Mouse (Mus musculus) limb, embryonic 11.5 days (tissue): Measurements from ENCODE around the gene Fbh1. TPM values are rescaled to one million over a fixed set of nuclear protein-coding genes. Genes with fewer than 3 reads are reported as not detected.

ENCODE experiments used
- ATAC-seq: fragments of 200-750 bp; cut with Nextera tagmentation; 2 replicates; pipeline ENCODE4 v1.8.0; 2017; ENCODE audit warnings: low read depth; ENCODE audit not compliant: insufficient number of reproducible peaks, low FRiP score, low TSS enrichment
- DNase-seq: peaks from one replicate; pipeline ENCODE4 v3.0.0-alpha.2; 2015; ENCODE audit warnings: low spot score
- H3K27ac ChIP-seq: fragments of 300-500 bp; sonication (generic); replicated peaks from 2 replicates; pipeline ENCODE4 v1.5.1; 2014; ENCODE audit warnings: low read depth, mild to moderate bottlenecking, low read length
- H3K27me3 ChIP-seq: fragments of 300-500 bp; sonication (generic); 2 replicates; pipeline ENCODE4 v1.6.1; 2014; ENCODE audit warnings: mild to moderate bottlenecking, low read length, mixed read lengths; ENCODE audit not compliant: control insufficient read depth, insufficient read depth
- H3K36me3 ChIP-seq: fragments of 300-500 bp; sonication (generic); 2 replicates; pipeline ENCODE4 v1.6.1; 2014; ENCODE audit warnings: mild to moderate bottlenecking, low read length, moderate library complexity, mixed read lengths; ENCODE audit not compliant: control insufficient read depth, insufficient read depth
- H3K4me1 ChIP-seq: fragments of 300-500 bp; sonication (generic); 2 replicates; pipeline ENCODE4 v1.6.1; 2014; ENCODE audit warnings: low read length, mixed read lengths; ENCODE audit not compliant: control insufficient read depth, insufficient read depth
- H3K4me2 ChIP-seq: fragments of 300-500 bp; sonication (generic); 2 replicates; pipeline ENCODE4 v1.6.1; 2014; ENCODE audit warnings: low read depth, mild to moderate bottlenecking, moderate library complexity; ENCODE audit not compliant: severe bottlenecking
- H3K4me3 ChIP-seq: fragments of 300-500 bp; sonication (generic); 2 replicates; pipeline ENCODE4 v1.5.1; 2014; ENCODE audit warnings: low read depth, low read length
- H3K9ac ChIP-seq: fragments of 300-500 bp; sonication (generic); 2 replicates; pipeline ENCODE4 v1.6.1; 2014; ENCODE audit warnings: mild to moderate bottlenecking, low read length
- H3K9me3 ChIP-seq: fragments of 300-500 bp; sonication (generic); 2 replicates; pipeline ENCODE4 v1.6.1; 2016; ENCODE audit warnings: low read length; ENCODE audit not compliant: control insufficient read depth
- WGBS: fragments of 180-500 bp; shearing (Covaris S2); extraction: QIAGEN DNeasy Blood & Tissue Kit; methylation state at CpG from one replicate; pipeline ENCODE4 v1.1.7; 2014; 5-methylcytosine and 5-hydroxymethylcytosine counted together
- polyA plus RNA-seq: library from polyadenylated mRNA; unstranded; fragments of >200 nt; fragmentation: Nextera tagmentation; extraction: Ambion mirVana; gene quantifications from 2 replicates; pipeline ENCODE4 v1.2.1, GENCODE M21; 2014

Gene Fbh1
- polyA plus RNA-seq, 1 experiment from 2014 or later: 136 TPM

GRCm38 (mm10) chr2:11774426-11774825 is 3.0 kb downstream of the Fbh1 start:
- H3K9me3 ChIP-seq: no peaks in the 10 kb centered on the region
- H3K27me3 ChIP-seq: no peaks in the 10 kb centered on the region
- WGBS: 83% methylated on average over 10 of the region's 10 CpGs
- ATAC-seq (no peak), DNase-seq (no peak)
- no peaks in the 10 kb centered on the region for H3K36me3 ChIP-seq
- H3K4me3 ChIP-seq: no peak overlapping the region
- no peak overlapping the region for H3K9ac ChIP-seq
- H3K4me1 ChIP-seq: peaks cover 10% of the 10 kb centered on the region
- no peak overlapping the region for H3K4me2 ChIP-seq
- H3K27ac ChIP-seq: no peak overlapping the region

GRCm38 (mm10) chr2:11772401-11772800 is 5.0 kb downstream of the Fbh1 start:
- no peak for DNase-seq
- H3K9me3 ChIP-seq: no peaks in the 10 kb centered on the region
- WGBS: 81% methylated on average over 4 of the region's 4 CpGs
- H3K4me1 ChIP-seq: peaks cover 6% of the 10 kb centered on the region; the same call in 1 of the 2 replicates
- no peak overlapping the region for H3K27ac ChIP-seq
- H3K4me3 ChIP-seq: no peak overlapping the region
- H3K4me2 ChIP-seq: no peak overlapping the region
- H3K27me3 ChIP-seq: no peaks in the 10 kb centered on the region
- no peak for ATAC-seq
- peaks cover 2% of the 10 kb centered on the region; the same call in 1 of the 2 replicates for H3K36me3 ChIP-seq
- no peak overlapping the region for H3K9ac ChIP-seq

DNA sequence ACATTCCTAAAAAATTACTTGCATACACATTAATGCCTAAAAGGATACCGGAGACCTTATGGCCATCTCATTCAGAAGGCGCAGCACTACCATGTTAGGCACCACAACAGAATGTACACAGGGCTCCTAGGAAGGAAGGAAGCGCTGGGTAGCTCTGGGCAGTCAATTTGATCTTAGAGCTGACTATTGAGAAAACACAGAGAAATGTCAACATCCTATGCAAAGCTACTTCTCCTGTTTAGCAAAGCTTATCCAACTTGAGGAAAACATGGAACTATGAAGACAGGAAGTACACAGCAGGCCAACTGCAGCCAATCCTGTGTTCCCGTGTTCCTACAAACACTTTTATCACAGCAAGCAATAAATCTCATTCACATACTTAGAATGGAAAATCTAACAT is 5.7 kb downstream of the Fbh1 start:
- Histone ChIP-seq H3K4me3 (no peak overlapping the region), H3K4me1 (peaks cover 6% of the 10 kb centered on the region; the same call in 1 of the 2 replicates), H3K27me3 (no peaks in the 10 kb centered on the region), H3K36me3 (peaks cover 2% of the 10 kb centered on the region; the same call in 1 of the 2 replicates), H3K9ac (no peak overlapping the region), H3K9me3 (no peaks in the 10 kb centered on the region), H3K27ac (no peak overlapping the region), H3K4me2 (no peak overlapping the region)
- DNase-seq (no peak), ATAC-seq (no peak)
- WGBS: 92% methylated on average over 4 of the region's 4 CpGs

DNA sequence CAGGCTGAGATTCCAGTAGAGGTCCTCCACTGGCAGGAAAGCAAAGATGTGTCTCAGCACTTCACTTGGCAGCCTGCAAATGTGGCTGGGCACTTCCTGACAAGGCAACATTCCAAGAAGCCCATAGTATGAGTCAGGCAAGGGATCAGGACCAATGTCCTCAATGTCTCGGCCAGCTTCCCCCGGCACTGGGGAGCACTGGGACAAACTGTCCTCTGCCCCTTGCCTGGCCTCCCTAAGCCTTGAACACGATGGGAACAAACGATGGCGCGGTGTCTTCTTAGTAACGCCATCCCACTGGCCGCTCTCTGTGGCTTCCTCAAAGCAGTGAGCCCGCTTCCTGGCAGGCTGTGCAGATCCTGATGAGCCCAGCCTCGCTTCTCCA is 10.2 kb downstream of the Fbh1 start:
- no peak for ATAC-seq
- 92% methylated on average over 10 of the region's 10 CpGs for WGBS
- H3K4me2 ChIP-seq: no peak overlapping the region

DNA sequence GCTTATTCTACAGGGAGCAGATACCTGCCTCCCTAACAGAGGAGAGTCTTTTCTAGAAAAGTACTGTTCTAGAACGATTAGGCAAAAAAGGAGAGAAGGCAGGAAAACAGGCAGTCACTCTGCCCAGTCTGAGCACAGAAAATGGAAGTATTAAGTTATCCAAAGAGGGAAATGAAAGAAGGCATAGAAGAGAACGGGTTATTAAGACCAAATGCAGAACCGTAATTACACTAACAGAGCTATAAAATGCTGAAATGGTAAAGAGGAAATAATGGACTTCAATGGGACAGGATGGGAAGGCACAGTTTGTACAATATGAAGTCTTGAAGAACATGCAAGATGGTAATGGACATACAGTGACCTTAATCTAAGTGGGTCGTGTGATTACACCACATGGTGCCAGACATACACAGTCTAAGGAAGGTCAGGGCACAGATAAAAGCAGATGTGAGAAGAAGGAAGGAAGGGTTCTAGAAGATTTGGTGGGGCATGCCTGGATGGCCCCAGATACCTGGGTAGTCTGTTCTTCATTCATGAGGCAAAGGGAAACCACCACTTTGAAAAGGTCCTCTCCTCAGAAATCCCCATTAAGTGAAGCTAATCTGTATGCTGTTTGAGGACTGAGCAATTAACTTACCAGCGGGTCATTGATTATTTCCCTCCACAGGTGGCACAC is 10.8 kb downstream of the Fbh1 start:
- Histone ChIP-seq H3K27ac (no peak overlapping the region), H3K4me1 (no peaks in the 10 kb centered on the region), H3K4me2 (no peak overlapping the region), H3K9ac (no peak overlapping the region), H3K9me3 (no peaks in the 10 kb centered on the region), H3K4me3 (no peak overlapping the region), H3K36me3 (peaks cover 5% of the 10 kb centered on the region), H3K27me3 (no peaks in the 10 kb centered on the region)
- ATAC-seq (no peak), DNase-seq (no peak)
- 80% methylated on average over 5 of the region's 5 CpGs for WGBS

More for the DNA sequence above, 10.2 kb downstream of the Fbh1 start:
- no peak for DNase-seq
- Histone ChIP-seq H3K4me3 (no peak overlapping the region), H3K9ac (no peak overlapping the region), H3K9me3 (no peaks in the 10 kb centered on the region), H3K27ac (no peak overlapping the region), H3K4me1 (no peaks in the 10 kb centered on the region), H3K27me3 (no peaks in the 10 kb centered on the region), H3K36me3 (peaks cover 5% of the 10 kb centered on the region)

DNA sequence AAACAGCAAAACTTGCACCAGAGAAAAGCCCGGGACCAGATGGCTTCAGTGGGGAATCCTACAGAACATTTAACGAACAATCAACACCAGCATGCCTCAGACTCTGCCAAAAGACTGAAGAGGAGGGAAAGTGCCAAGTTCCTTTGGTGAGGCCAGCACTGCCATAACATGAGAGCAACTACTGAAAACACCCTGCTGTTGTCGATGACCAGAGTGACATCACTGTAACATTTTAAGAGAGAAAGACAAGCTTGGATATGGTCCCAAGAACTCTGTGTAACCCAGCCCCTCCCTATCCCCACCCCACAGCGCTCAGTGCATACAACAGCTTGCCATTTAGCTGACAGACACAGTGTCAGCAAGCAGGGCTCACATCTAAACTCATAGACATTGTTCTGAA is 11.7 kb downstream of the Fbh1 start:
- Histone ChIP-seq H3K9me3 (no peaks in the 10 kb centered on the region), H3K4me3 (no peak overlapping the region), H3K27me3 (no peaks in the 10 kb centered on the region), H3K9ac (no peak overlapping the region), H3K27ac (no peak overlapping the region), H3K4me2 (no peak overlapping the region), H3K4me1 (no peaks in the 10 kb centered on the region), H3K36me3 (peaks cover 5% of the 10 kb centered on the region)
- ATAC-seq (no peak), DNase-seq (no peak)
- WGBS: 91% methylated on average over 4 of the region's 4 CpGs

GRCm38 (mm10) chr2:11762541-11762940 is 14.8 kb downstream of the Fbh1 start:
- WGBS: 93% methylated on average over 4 of the region's 4 CpGs
- DNase-seq (no peak), ATAC-seq (no peak)
- H3K36me3 ChIP-seq: peaks cover 8% of the 10 kb centered on the region
- no peaks in the 10 kb centered on the region for H3K9me3 ChIP-seq
- no peak overlapping the region for H3K9ac ChIP-seq
- no peak overlapping the region for H3K4me3 ChIP-seq
- H3K27me3 ChIP-seq: no peaks in the 10 kb centered on the region
- H3K4me1 ChIP-seq: no peaks in the 10 kb centered on the region
- H3K27ac ChIP-seq: no peak overlapping the region
- no peak overlapping the region for H3K4me2 ChIP-seq

GRCm38 (mm10) chr2:11739516-11740051 is 37.8 kb downstream of the Fbh1 start:
- Histone ChIP-seq H3K4me2 (no peak overlapping the region), H3K4me1 (no peaks in the 10 kb centered on the region), H3K9me3 (no peaks in the 10 kb centered on the region), H3K9ac (no peak overlapping the region), H3K27me3 (no peaks in the 10 kb centered on the region), H3K27ac (no peak overlapping the region), H3K36me3 (peaks cover 11% of the 10 kb centered on the region), H3K4me3 (no peak overlapping the region)
- WGBS: 92% methylated on average over 4 of the region's 4 CpGs
- DNase-seq (no peak), ATAC-seq (no peak)

- no peak overlapping the region for H3K9ac ChIP-seq
- no peak overlapping the region for H3K4me3 ChIP-seq
- ATAC-seq (no peak), DNase-seq (no peak)
- WGBS: 90% methylated on average over 3 of the region's 3 CpGs
- H3K27ac ChIP-seq: no peak overlapping the region
- H3K4me2 ChIP-seq: no peak overlapping the region
- no peaks in the 10 kb centered on the region for H3K27me3 ChIP-seq
- no peaks in the 10 kb centered on the region for H3K4me1 ChIP-seq
- peaks cover 11% of the 10 kb centered on the region for H3K36me3 ChIP-seq
- H3K9me3 ChIP-seq: no peaks in the 10 kb centered on the region
Measured at GRCm38 (mm10) chr2:11738794-11739193, 38.6 kb downstream of the Fbh1 start.
